Mouse (Mus musculus): ENCODE results near the gene Dhrs7.
"Not testable (repeated sequence)": the region's sequence is repeated elsewhere in the genome, so short reads cannot be mapped to it uniquely, and the experiment has no call there.

Gene Dhrs7

GRCm38 (mm10) chr12:72664735-72665337 is at the start of gene Dhrs7:
Gene Dhrs7, minus strand, starts transcription at chr12:72664909.
- DNase-seq (ENCODE audit: low spot score): peak; percentile 85

GRCm38 (mm10) chr12:72709981-72710380 is 45.3 kb upstream of the Dhrs7 start:
- peak; percentile 30 for DNase-seq (ENCODE audit: low spot score)

- no peak for DNase-seq (ENCODE audit: low spot score)
These were observed 39.4 kb upstream of the Dhrs7 start for GRCm38 (mm10) chr12:72704068-72704467.

- DNase-seq (ENCODE audit: low spot score): no peak
These were observed 35.3 kb upstream of the Dhrs7 start for GRCm38 (mm10) chr12:72700013-72700412.

GRCm38 (mm10) chr12:72694901-72695463 is 30.3 kb upstream of the Dhrs7 start:
- DNase-seq (ENCODE audit: low spot score): no peak

- DNase-seq (ENCODE audit: low spot score): no peak
These were observed 29.7 kb upstream of the Dhrs7 start for GRCm38 (mm10) chr12:72694438-72694837.

GRCm38 (mm10) chr12:72693895-72694294 is 29.2 kb upstream of the Dhrs7 start:
- peak; percentile 46 for DNase-seq (ENCODE audit: low spot score)

- DNase-seq (ENCODE audit: low spot score): not testable (repeated sequence)
These were observed 23.6 kb upstream of the Dhrs7 start for GRCm38 (mm10) chr12:72688281-72688680.

GRCm38 (mm10) chr12:72687741-72688140 is 23.0 kb upstream of the Dhrs7 start:
- DNase-seq (ENCODE audit: low spot score): not testable (repeated sequence)

- DNase-seq (ENCODE audit: low spot score): not testable (repeated sequence)
These were observed 21.9 kb upstream of the Dhrs7 start for GRCm38 (mm10) chr12:72686566-72686965.

- DNase-seq (ENCODE audit: low spot score): no peak
These were observed 18.9 kb upstream of the Dhrs7 start for GRCm38 (mm10) chr12:72683612-72684011.

- no peak for DNase-seq (ENCODE audit: low spot score)
These were observed 18.0 kb upstream of the Dhrs7 start for GRCm38 (mm10) chr12:72682511-72683282.

GRCm38 (mm10) chr12:72681919-72682318 is 17.2 kb upstream of the Dhrs7 start:
- DNase-seq (ENCODE audit: low spot score): no peak

GRCm38 (mm10) chr12:72679635-72680034 is 14.9 kb upstream of the Dhrs7 start:
- DNase-seq (ENCODE audit: low spot score): no peak

GRCm38 (mm10) chr12:72674820-72675219 is 10.1 kb upstream of the Dhrs7 start:
- no peak for DNase-seq (ENCODE audit: low spot score)

GRCm38 (mm10) chr12:72674079-72674797 is 9.5 kb upstream of the Dhrs7 start:
- DNase-seq (ENCODE audit: low spot score): no peak

GRCm38 (mm10) chr12:72671516-72672135 is 6.9 kb upstream of the Dhrs7 start:
- DNase-seq (ENCODE audit: low spot score): no peak

- DNase-seq (ENCODE audit: low spot score): no peak
These were observed 6.2 kb upstream of the Dhrs7 start for GRCm38 (mm10) chr12:72670921-72671320.

- no peak for DNase-seq (ENCODE audit: low spot score)
These were observed 3.3 kb upstream of the Dhrs7 start for GRCm38 (mm10) chr12:72667868-72668469.

GRCm38 (mm10) chr12:72666015-72666414 is 1.3 kb upstream of the Dhrs7 start:
- no peak for DNase-seq (ENCODE audit: low spot score)

GRCm38 (mm10) chr12:72664020-72664734 is 532 bp downstream of the Dhrs7 start:
- DNase-seq (ENCODE audit: low spot score): peak; percentile 30
